Mouse (Mus musculus): Measurements from ENCODE around the gene Extl1.

- TF ChIP-seq GATA1 (IDR thresholded peaks at IDR 0.05; ENCODE audit: low read length) (no peak), TAL1 (IDR thresholded peaks at IDR 0.05; ENCODE audit: low read length) (no peak)
Observed at GRCm38 (mm10) chr4:134392595-134392994, 8.9 kb upstream of the Extl1 start.
